Mouse (Mus musculus) lung, adult 2 months (tissue): ENCODE data around the gene Gm43064. TPM values are rescaled to one million over a fixed set of nuclear protein-coding genes. Genes with fewer than 3 reads are reported as not detected.

Experiments used
- DNase-seq: peaks from one replicate; pipeline ENCODE4 v3.0.0; 2022
- H3K4me1 ChIP-seq: fragments of 200-500 bp; 2 replicates; pipeline ENCODE4 v1.6.1; 2011; ENCODE audit warnings: low read length; ENCODE audit not compliant: control insufficient read depth, insufficient read depth
- H3K4me3 ChIP-seq: fragments of 200-500 bp; replicated peaks from 2 replicates; pipeline ENCODE3; 2011; ENCODE audit warnings: low read depth, mild to moderate bottlenecking, control low read depth, low read length; ENCODE audit errors: extremely low read depth
- CTCF ChIP-seq: fragments of 200-500 bp; IDR thresholded peaks from 2 replicates; pipeline ENCODE4 v1.5.1; 2011; ENCODE audit warnings: mild to moderate bottlenecking, low read length, control low read depth; ENCODE audit not compliant: insufficient read depth
- POLR2A ChIP-seq: fragments of 200-500 bp; IDR thresholded peaks from 2 replicates; pipeline ENCODE4 v1.6.1; 2011; ENCODE audit warnings: low read depth, mild to moderate bottlenecking, control low read depth, low read length, borderline replicate concordance; ENCODE audit errors: extremely low read depth
- WGBS: fragments of 180-500 bp; shearing (Covaris S2); methylation state at CpG from one replicate; pipeline ENCODE4 v1.1.7; 2018; 5-methylcytosine and 5-hydroxymethylcytosine counted together
- polyA plus RNA-seq: library from polyadenylated mRNA; depleted of rRNA; stranded (reverse); fragments of >200 nt; gene quantifications from 2 replicates; pipeline ENCODE4 v1.2.3, GENCODE M21; 2012; rRNA removed

Gene Gm43064
- polyA plus RNA-seq, result 0.14 TPM in 1 of 2 replicates, not detected in the other

GRCm38 (mm10) chr3:103808891-103809798, at the start of gene Gm43064, which contains the start of the genes Dclre1b and Ap4b1:
Gm43064 (plus strand) TSS chr3:103809573.
Dclre1b (minus strand) TSS chr3:103809444.
Ap4b1 (plus strand) TSS chr3:103809520.
- Histone ChIP-seq H3K4me3 (peak within 1 kb of the TSS; percentile 79), H3K4me1 (no peaks in the 10 kb centered on the region; the same call in 1 of the 2 replicates)
- WGBS, result under 1% methylated on average over 70 of the region's 70 CpGs
- peak; percentile 83 for DNase-seq
- TF ChIP-seq CTCF (no peak), POLR2A (peak; percentile 89)

GRCm38 (mm10) chr3:103766789-103767188, 42.6 kb upstream of the Gm43064 start:
- no peak for DNase-seq
- no peak for TF ChIP-seq CTCF
- no peak for TF ChIP-seq POLR2A
- H3K4me3 ChIP-seq, result no peak overlapping the region
- 42% methylated on average over 3 of the region's 3 CpGs for WGBS
- H3K4me1 ChIP-seq, result peaks cover 11% of the 10 kb centered on the region

GRCm38 (mm10) chr3:103771531-103772130, 37.7 kb upstream of the Gm43064 start:
- H3K4me1 ChIP-seq, result peaks cover 29% of the 10 kb centered on the region
- no peak overlapping the region for H3K4me3 ChIP-seq
- TF ChIP-seq CTCF (no peak), POLR2A (no peak)
- 7% methylated on average over 9 of the region's 9 CpGs for WGBS
- peak; percentile 67 for DNase-seq

GRCm38 (mm10) chr3:103772846-103773245, 36.5 kb upstream of the Gm43064 start:
- TF ChIP-seq POLR2A, result no peak
- no peak for TF ChIP-seq CTCF
- peaks cover 29% of the 10 kb centered on the region for H3K4me1 ChIP-seq
- 28% methylated on average over 4 of the region's 4 CpGs for WGBS

GRCm38 (mm10) chr3:103773508-103773907, 35.9 kb upstream of the Gm43064 start:
- Histone ChIP-seq H3K4me1 (peaks cover 29% of the 10 kb centered on the region), H3K4me3 (no peak overlapping the region)
- DNase-seq, result no peak
- TF ChIP-seq CTCF (no peak), POLR2A (no peak)
- 52% methylated on average over 3 of the region's 3 CpGs for WGBS

More at GRCm38 (mm10) chr3:103772846-103773245, 36.5 kb upstream of the Gm43064 start:
- H3K4me3 ChIP-seq, result no peak overlapping the region
- DNase-seq, result no peak

GRCm38 (mm10) chr3:103774009-103774408, 35.4 kb upstream of the Gm43064 start:
- no peak for DNase-seq
- H3K4me1 ChIP-seq, result peaks cover 33% of the 10 kb centered on the region
- 67% methylated on average over 15 of the region's 15 CpGs for WGBS
- TF ChIP-seq POLR2A (no peak), CTCF (no peak)
- H3K4me3 ChIP-seq, result no peak overlapping the region

GRCm38 (mm10) chr3:103777940-103778339, 31.4 kb upstream of the Gm43064 start:
- H3K4me1 ChIP-seq, result peaks cover 41% of the 10 kb centered on the region
- H3K4me3 ChIP-seq, result no peak overlapping the region
- no peak for DNase-seq
- WGBS, result 77% methylated on average over 11 of the region's 11 CpGs
- TF ChIP-seq CTCF (no peak), POLR2A (no peak)

- H3K4me3 ChIP-seq, result no peak overlapping the region
- TF ChIP-seq POLR2A, result no peak
- no peak for TF ChIP-seq CTCF
- DNase-seq, result no peak
- H3K4me1 ChIP-seq, result peaks cover 37% of the 10 kb centered on the region
- 45% methylated on average over 6 of the region's 6 CpGs for WGBS
These were observed 30.7 kb upstream of the Gm43064 start for GRCm38 (mm10) chr3:103778660-103779059.

- 48% methylated on average over 7 of the region's 7 CpGs for WGBS
- no peak for DNase-seq
- TF ChIP-seq POLR2A, result no peak
- TF ChIP-seq CTCF, result no peak
- H3K4me1 ChIP-seq, result peaks cover 39% of the 10 kb centered on the region
- H3K4me3 ChIP-seq, result no peak overlapping the region
These were observed 30.2 kb upstream of the Gm43064 start for GRCm38 (mm10) chr3:103779183-103779582.
